Mouse (Mus musculus) macrophage (primary cell): Measurements from ENCODE around the gene Zfp541. TPM values are rescaled to one million over a fixed set of nuclear protein-coding genes. Genes with fewer than 3 reads are reported as not detected.

ENCODE experiments used
- H3K27ac ChIP-seq: fragments of 350-480 bp; formaldehyde crosslinking; 2 replicates; pipeline ENCODE4 v1.9.0; 2021
- H3K36me3 ChIP-seq: fragments of 350-480 bp; formaldehyde crosslinking; 2 replicates; pipeline ENCODE4 v1.9.0; 2021; ENCODE audit errors: inconsistent target
- H3K4me3 ChIP-seq: fragments of 350-480 bp; formaldehyde crosslinking; 2 replicates; pipeline ENCODE4 v1.9.0; 2021; ENCODE audit errors: inconsistent target
- H3K79me2 ChIP-seq: fragments of 350-480 bp; formaldehyde crosslinking; 2 replicates; pipeline ENCODE4 v1.9.0; 2021; ENCODE audit errors: inconsistent target
- WGBS: methylation state at CpG from one replicate; pipeline ENCODE4 v1.1.7; 2026; ENCODE audit warnings: inconsistent platforms; ENCODE audit not compliant: missing documents; 5-methylcytosine and 5-hydroxymethylcytosine counted together
- polyA plus RNA-seq: library from polyadenylated mRNA; stranded (reverse); fragments of 250-400 nt; gene quantifications from 3 replicates; pipeline ENCODE4 v1.2.4, GENCODE M21; 2018; ENCODE audit warnings: inconsistent platforms

Zfp541 gene
- polyA plus RNA-seq, 1 experiment from 2014 or later, result not detected

DNA sequence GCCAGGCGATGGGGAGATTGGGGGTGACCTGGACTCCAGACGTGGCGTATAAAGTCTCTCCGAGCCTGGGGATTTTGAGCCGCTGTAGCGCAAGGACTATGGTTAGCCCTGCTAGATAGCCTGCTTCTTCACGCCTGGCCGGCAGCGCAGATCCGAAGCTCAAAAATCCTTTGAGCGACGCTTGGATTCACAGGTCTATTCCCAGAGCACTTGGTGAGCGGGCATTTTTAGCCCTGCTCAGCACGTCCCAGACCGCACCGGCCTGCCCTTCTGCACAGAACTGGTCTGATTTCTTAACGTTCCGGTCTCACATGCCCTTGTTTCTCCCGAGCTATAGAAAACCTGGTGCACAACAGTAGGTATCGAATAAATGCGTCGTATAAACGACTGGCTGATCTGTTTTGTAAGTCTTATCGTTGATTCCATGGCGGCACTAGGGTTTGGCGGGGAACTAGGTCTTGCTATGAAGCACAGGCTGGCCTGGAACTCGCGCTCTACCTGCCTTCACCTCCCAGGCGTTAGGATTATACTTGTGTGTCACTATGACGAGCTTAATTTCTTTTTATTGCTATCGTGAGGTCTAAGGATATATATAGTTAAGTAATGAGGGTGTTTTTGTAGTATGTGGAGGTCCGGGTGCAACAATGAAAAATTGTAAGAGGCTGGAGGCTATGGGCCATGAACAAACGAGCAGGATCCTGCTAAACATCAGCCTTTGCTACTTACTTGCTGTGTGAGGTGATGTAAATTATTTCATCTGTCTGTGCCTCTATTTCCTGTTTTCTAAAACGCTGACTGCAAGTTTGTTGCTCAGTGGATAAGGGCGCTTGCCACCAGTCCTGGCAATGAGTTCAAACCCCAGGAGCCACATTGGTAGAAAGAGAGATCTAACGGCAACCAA lies 12.7 kb upstream of the Zfp541 start:
- Histone ChIP-seq H3K79me2 (peaks cover 70% of the 10 kb centered on the region), H3K36me3 (no peaks in the 10 kb centered on the region), H3K27ac (peak overlapping the region; percentile 95), H3K4me3 (peak overlapping the region; percentile 100)
- 2% methylated on average over 36 of the region's 36 CpGs for WGBS

- peak overlapping the region; percentile 95 for H3K27ac ChIP-seq
- 31% methylated on average over 7 of the region's 7 CpGs for WGBS
- no peaks in the 10 kb centered on the region for H3K36me3 ChIP-seq
- peaks cover 64% of the 10 kb centered on the region for H3K79me2 ChIP-seq
- H3K4me3 ChIP-seq, result peak overlapping the region; percentile 100
These were observed 12.1 kb upstream of the Zfp541 start for GRCm38 (mm10) chr7:16049576-16049915.

DNA sequence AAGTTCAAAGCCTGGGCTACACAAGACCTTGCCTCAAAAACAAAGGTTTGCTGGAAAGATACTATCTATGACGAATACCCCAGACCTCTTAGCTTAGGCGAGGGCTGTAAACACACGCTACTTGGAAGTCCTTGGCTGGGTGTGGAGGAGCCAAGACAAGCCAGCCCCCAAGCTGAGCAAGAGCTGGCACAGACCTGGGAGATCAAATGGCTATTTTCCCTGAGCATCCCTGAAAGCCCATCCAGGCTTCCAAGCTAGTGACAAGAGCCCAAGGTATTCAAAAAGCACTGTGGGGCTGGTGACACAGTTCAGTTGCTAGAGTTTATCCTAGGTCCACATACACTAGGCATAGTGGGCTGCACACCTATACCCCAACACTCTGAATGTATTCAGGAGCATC lies 11.0 kb upstream of the Zfp541 start:
- Histone ChIP-seq H3K79me2 (peaks cover 53% of the 10 kb centered on the region), H3K4me3 (peak overlapping the region; percentile 100; the same call in 1 of the 2 replicates), H3K36me3 (no peaks in the 10 kb centered on the region), H3K27ac (peak overlapping the region; percentile 95)
- 93% methylated on average over 3 of the region's 3 CpGs for WGBS

GRCm38 (mm10) chr7:16051883-16052595 lies 9.6 kb upstream of the Zfp541 start:
- peak overlapping the region; percentile 60 for H3K4me3 ChIP-seq
- under 1% methylated on average over 19 of the region's 19 CpGs for WGBS
- peaks cover 41% of the 10 kb centered on the region for H3K79me2 ChIP-seq
- H3K27ac ChIP-seq, result peak overlapping the region; percentile 95
- H3K36me3 ChIP-seq, result no peaks in the 10 kb centered on the region

- Histone ChIP-seq H3K36me3 (no peaks in the 10 kb centered on the region), H3K79me2 (peaks cover 35% of the 10 kb centered on the region), H3K4me3 (peak overlapping the region; percentile 60), H3K27ac (peak overlapping the region; percentile 95)
- 0% methylated on average over 23 of the region's 24 CpGs for WGBS
These were observed 8.9 kb upstream of the Zfp541 start for GRCm38 (mm10) chr7:16052684-16053083.

GRCm38 (mm10) chr7:16053105-16053504 lies 8.5 kb upstream of the Zfp541 start:
- WGBS, result 0% methylated on average over 4 of the region's 6 CpGs
- Histone ChIP-seq H3K27ac (peak overlapping the region; percentile 95), H3K79me2 (peaks cover 35% of the 10 kb centered on the region), H3K36me3 (no peaks in the 10 kb centered on the region), H3K4me3 (peak overlapping the region; percentile 14; the same call in 1 of the 2 replicates)

DNA sequence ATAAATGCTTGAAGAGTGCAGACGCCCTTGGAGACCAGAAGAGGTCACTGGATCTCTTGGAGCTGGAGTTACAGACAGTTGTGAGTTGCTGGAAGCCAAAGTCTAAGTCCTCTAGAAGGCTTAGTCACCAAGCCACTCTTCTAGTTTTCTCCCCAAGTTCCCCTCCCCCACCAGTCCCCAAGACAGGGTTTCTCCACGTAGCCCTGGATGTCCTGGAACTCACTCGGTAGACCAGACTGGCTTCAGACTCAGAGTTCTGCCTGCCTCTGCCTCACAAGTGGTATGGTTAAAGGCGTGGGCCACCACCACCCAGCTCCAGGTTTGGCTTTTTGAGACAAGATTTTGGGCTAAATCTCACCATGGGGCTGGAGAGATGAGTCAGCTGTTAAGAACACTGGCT lies 6.6 kb upstream of the Zfp541 start:
- WGBS, result 60% methylated on average over 4 of the region's 4 CpGs
- Histone ChIP-seq H3K27ac (peak overlapping the region; percentile 28), H3K36me3 (no peaks in the 10 kb centered on the region), H3K4me3 (no peak overlapping the region), H3K79me2 (peaks cover 17% of the 10 kb centered on the region)

GRCm38 (mm10) chr7:16055665-16056064 lies 5.9 kb upstream of the Zfp541 start:
- 48% methylated on average over 6 of the region's 6 CpGs for WGBS

GRCm38 (mm10) chr7:16056459-16057135 lies 5.0 kb upstream of the Zfp541 start:
- Histone ChIP-seq H3K4me3 (no peak overlapping the region), H3K79me2 (peaks cover under 1% of the 10 kb centered on the region; the same call in 1 of the 2 replicates), H3K36me3 (no peaks in the 10 kb centered on the region), H3K27ac (peak overlapping the region; percentile 60)
- 4% methylated on average over 5 of the region's 5 CpGs for WGBS

More at GRCm38 (mm10) chr7:16055665-16056064, 5.9 kb upstream of the Zfp541 start:
- peak overlapping the region; percentile 28 for H3K27ac ChIP-seq
- no peaks in the 10 kb centered on the region for H3K36me3 ChIP-seq
- H3K79me2 ChIP-seq, result peaks cover 10% of the 10 kb centered on the region
- H3K4me3 ChIP-seq, result no peak overlapping the region

- no peaks in the 10 kb centered on the region for H3K79me2 ChIP-seq
- H3K4me3 ChIP-seq, result no peak overlapping the region
- peak overlapping the region; percentile 60 for H3K27ac ChIP-seq
- 19% methylated on average over 2 of the region's 2 CpGs for WGBS
- no peaks in the 10 kb centered on the region for H3K36me3 ChIP-seq
These were observed 4.5 kb upstream of the Zfp541 start for GRCm38 (mm10) chr7:16057136-16057534.

GRCm38 (mm10) chr7:16062099-16062420 lies 446 bp downstream of the Zfp541 start:
- H3K27ac ChIP-seq, result no peak overlapping the region
- H3K4me3 ChIP-seq, result no peak overlapping the region
- no peaks in the 10 kb centered on the region for H3K36me3 ChIP-seq
- no peaks in the 10 kb centered on the region for H3K79me2 ChIP-seq
- WGBS, result 83% methylated on average over 14 of the region's 15 CpGs

GRCm38 (mm10) chr7:16063490-16063889 lies 1.9 kb downstream of the Zfp541 start:
- Histone ChIP-seq H3K27ac (no peak overlapping the region), H3K4me3 (no peak overlapping the region), H3K36me3 (no peaks in the 10 kb centered on the region), H3K79me2 (no peaks in the 10 kb centered on the region)
- 79% methylated on average over 4 of the region's 4 CpGs for WGBS

DNA sequence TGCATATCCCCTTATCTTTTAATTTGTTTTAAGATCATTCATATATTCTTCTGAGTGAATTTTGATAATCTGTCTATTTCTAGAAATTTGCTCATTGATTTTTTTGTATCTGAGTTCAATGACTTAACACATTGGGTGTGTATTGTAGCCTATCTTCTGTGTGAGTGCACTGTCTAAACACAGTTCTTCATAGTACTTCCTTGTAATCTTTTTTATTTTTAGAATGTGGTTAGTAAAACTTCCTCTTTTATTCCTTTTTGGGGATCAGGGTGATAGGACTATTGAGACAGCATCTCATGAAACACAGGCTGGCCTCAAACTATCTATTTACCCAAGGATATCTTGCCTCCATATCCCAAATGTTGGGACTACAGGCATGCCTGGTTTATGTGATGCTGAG lies 9.2 kb downstream of the Zfp541 start:
- Histone ChIP-seq H3K27ac (peak overlapping the region; percentile 68), H3K79me2 (no peaks in the 10 kb centered on the region)

DNA sequence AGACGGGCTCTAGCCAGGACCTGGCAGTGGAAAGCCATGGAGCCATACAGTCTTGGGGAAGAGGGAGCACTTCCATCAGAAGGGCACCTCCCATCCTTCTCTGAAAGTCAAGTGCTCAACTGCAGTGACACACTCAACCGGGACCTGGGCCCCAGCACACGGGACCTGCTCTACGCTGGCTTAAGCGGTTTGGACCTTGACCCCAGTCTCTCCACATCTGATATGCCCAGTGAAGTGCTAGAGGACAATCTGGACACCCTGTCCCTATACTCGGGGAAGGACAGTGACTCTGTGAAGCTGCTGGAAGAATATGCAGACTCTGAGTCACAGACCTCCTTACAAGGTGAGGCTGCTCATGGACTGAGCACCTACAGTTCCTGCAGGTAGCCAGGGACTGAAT lies 10.3 kb downstream of the Zfp541 start:
- WGBS, result 97% methylated on average over 6 of the region's 6 CpGs
- Histone ChIP-seq H3K4me3 (no peak overlapping the region), H3K36me3 (no peaks in the 10 kb centered on the region), H3K27ac (peak overlapping the region; percentile 68), H3K79me2 (no peaks in the 10 kb centered on the region)

More for the DNA sequence above, 9.2 kb downstream of the Zfp541 start:
- Histone ChIP-seq H3K4me3 (no peak overlapping the region), H3K36me3 (no peaks in the 10 kb centered on the region)

- H3K79me2 ChIP-seq, result no peaks in the 10 kb centered on the region
- no peaks in the 10 kb centered on the region for H3K36me3 ChIP-seq
- WGBS, result 93% methylated on average over 1 of the region's 1 CpGs
- no peak overlapping the region for H3K27ac ChIP-seq
- no peak overlapping the region for H3K4me3 ChIP-seq
These were observed 18.3 kb downstream of the Zfp541 start for GRCm38 (mm10) chr7:16079947-16080346.
